Mouse (Mus musculus): ENCODE measurements around the gene Gm33815.
"Not testable (repeated sequence)": the region's sequence is repeated elsewhere in the genome, so short reads cannot be mapped to it uniquely, and the experiment has no call there.

Gene Gm33815

DNA sequence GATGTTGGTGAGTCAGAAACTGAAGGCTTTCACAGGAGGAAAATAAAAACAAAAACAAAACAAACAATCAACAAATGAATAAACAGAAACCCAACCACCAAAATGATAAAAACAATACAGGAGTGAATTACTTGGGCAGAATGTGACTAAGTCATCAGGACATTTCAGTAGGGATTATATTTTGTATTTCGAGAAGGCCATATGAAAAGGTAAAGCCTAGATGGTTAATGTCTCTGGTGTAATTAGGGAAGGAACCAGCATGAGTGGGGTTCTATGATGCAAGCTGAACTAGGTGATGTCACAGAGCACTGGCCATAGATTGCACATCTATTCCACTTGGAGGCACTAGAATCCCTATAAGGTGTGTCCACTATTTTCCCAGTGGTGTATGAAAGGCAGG is at the start of gene Gm33815:
Gene Gm33815, plus strand, starts transcription at position 301 of the 400 bp plus-strand sequence.
- DNase-seq: not testable (repeated sequence)
